Mouse (Mus musculus) limb, embryonic 15.5 days (tissue): ENCODE data around the gene Rhbdd2. TPM values are rescaled to one million over a fixed set of nuclear protein-coding genes. Genes with fewer than 3 reads are reported as not detected.

Experiments used
- ATAC-seq: fragments of 200-750 bp; cut with Nextera tagmentation; 2 replicates; pipeline ENCODE4 v1.8.0; 2017; ENCODE audit warnings: low read depth, moderate TSS enrichment; ENCODE audit not compliant: insufficient number of reproducible peaks, low FRiP score, low TSS enrichment
- H3K27ac ChIP-seq: fragments of 300-500 bp; sonication (generic); 2 replicates; pipeline ENCODE4 v1.5.1; 2015; ENCODE audit warnings: moderate library complexity, mild to moderate bottlenecking, inconsistent platforms
- H3K27me3 ChIP-seq: fragments of 300-500 bp; sonication (generic); 2 replicates; pipeline ENCODE4 v1.6.1; 2015; ENCODE audit warnings: inconsistent platforms
- H3K36me3 ChIP-seq: fragments of 300-500 bp; sonication (generic); 2 replicates; pipeline ENCODE4 v1.6.1; 2015; ENCODE audit warnings: inconsistent platforms
- H3K4me1 ChIP-seq: fragments of 300-500 bp; sonication (generic); 2 replicates; pipeline ENCODE4 v1.6.1; 2015; ENCODE audit warnings: inconsistent platforms
- H3K4me2 ChIP-seq: fragments of 300-500 bp; sonication (generic); 2 replicates; pipeline ENCODE4 v1.6.1; 2015; ENCODE audit warnings: mild to moderate bottlenecking, inconsistent platforms
- H3K4me3 ChIP-seq: fragments of 300-500 bp; sonication (generic); 2 replicates; pipeline ENCODE4 v1.5.1; 2015; ENCODE audit warnings: mild to moderate bottlenecking, inconsistent platforms
- H3K9ac ChIP-seq: fragments of 300-500 bp; sonication (generic); 2 replicates; pipeline ENCODE4 v1.6.1; 2015; ENCODE audit warnings: inconsistent platforms
- H3K9me3 ChIP-seq: fragments of 300-500 bp; sonication (generic); 2 replicates; pipeline ENCODE4 v1.6.1; 2016; ENCODE audit warnings: inconsistent platforms
- WGBS: fragments of 180-500 bp; shearing (Covaris S2); methylation state at CpG from one replicate; pipeline ENCODE4 v1.1.7; 2015; 5-methylcytosine and 5-hydroxymethylcytosine counted together
- polyA plus RNA-seq: library from polyadenylated mRNA; unstranded; fragments of >200 nt; fragmentation: Nextera tagmentation; extraction: Ambion mirVana; gene quantifications from 2 replicates; pipeline ENCODE4 v1.2.1, GENCODE M21; 2015

Rhbdd2 gene
- polyA plus RNA-seq, 1 experiment from 2014 or later: 33.4 TPM

GRCm38 (mm10) chr5:135670881-135671280, 38.5 kb downstream of the Rhbdd2 start:
- Histone ChIP-seq H3K4me3 (no peak overlapping the region), H3K9me3 (no peaks in the 10 kb centered on the region), H3K36me3 (no peaks in the 10 kb centered on the region), H3K27me3 (no peaks in the 10 kb centered on the region), H3K4me1 (peaks cover 17% of the 10 kb centered on the region), H3K27ac (no peak overlapping the region), H3K4me2 (no peak overlapping the region), H3K9ac (no peak overlapping the region)
- no peak for ATAC-seq
- WGBS: 62% methylated on average over 2 of the region's 2 CpGs

- H3K4me3 ChIP-seq: no peak overlapping the region
- H3K4me1 ChIP-seq: peaks cover 17% of the 10 kb centered on the region
- no peak overlapping the region for H3K27ac ChIP-seq
- H3K9me3 ChIP-seq: no peaks in the 10 kb centered on the region
- WGBS: 65% methylated on average over 4 of the region's 4 CpGs
- H3K4me2 ChIP-seq: no peak overlapping the region
- no peaks in the 10 kb centered on the region for H3K27me3 ChIP-seq
- H3K9ac ChIP-seq: no peak overlapping the region
- no peaks in the 10 kb centered on the region for H3K36me3 ChIP-seq
- ATAC-seq: no peak
Measured at GRCm38 (mm10) chr5:135672509-135672908, 40.1 kb downstream of the Rhbdd2 start.

GRCm38 (mm10) chr5:135672980-135673379, 40.6 kb downstream of the Rhbdd2 start:
- ATAC-seq: no peak
- no peaks in the 10 kb centered on the region for H3K9me3 ChIP-seq
- H3K4me3 ChIP-seq: no peak overlapping the region
- peaks cover 17% of the 10 kb centered on the region for H3K4me1 ChIP-seq
- H3K36me3 ChIP-seq: no peaks in the 10 kb centered on the region
- H3K27ac ChIP-seq: no peak overlapping the region
- H3K4me2 ChIP-seq: no peak overlapping the region
- no peak overlapping the region for H3K9ac ChIP-seq
- H3K27me3 ChIP-seq: no peaks in the 10 kb centered on the region
- WGBS: 60% methylated on average over 5 of the region's 5 CpGs

GRCm38 (mm10) chr5:135674349-135674775, 41.9 kb downstream of the Rhbdd2 start:
- Histone ChIP-seq H3K4me3 (no peak overlapping the region), H3K4me1 (peaks cover 17% of the 10 kb centered on the region), H3K4me2 (no peak overlapping the region), H3K9ac (no peak overlapping the region), H3K27me3 (no peaks in the 10 kb centered on the region), H3K36me3 (no peaks in the 10 kb centered on the region), H3K9me3 (no peaks in the 10 kb centered on the region), H3K27ac (no peak overlapping the region)
- no peak for ATAC-seq
- WGBS: 37% methylated on average over 3 of the region's 3 CpGs

- Histone ChIP-seq H3K9me3 (no peaks in the 10 kb centered on the region), H3K9ac (no peak overlapping the region), H3K4me1 (peaks cover 14% of the 10 kb centered on the region), H3K4me3 (no peak overlapping the region), H3K36me3 (no peaks in the 10 kb centered on the region), H3K27me3 (no peaks in the 10 kb centered on the region), H3K27ac (no peak overlapping the region), H3K4me2 (peak overlapping the region; percentile 30; the same call in 1 of the 2 replicates)
- no peak for ATAC-seq
- WGBS: 3% methylated on average over 11 of the region's 11 CpGs
Measured at GRCm38 (mm10) chr5:135674821-135675220, 42.4 kb downstream of the Rhbdd2 start.

- H3K4me1 ChIP-seq: peaks cover 12% of the 10 kb centered on the region
- H3K4me3 ChIP-seq: no peak overlapping the region
- H3K9me3 ChIP-seq: no peaks in the 10 kb centered on the region
- ATAC-seq: no peak
- H3K9ac ChIP-seq: no peak overlapping the region
- no peaks in the 10 kb centered on the region for H3K36me3 ChIP-seq
- H3K4me2 ChIP-seq: no peak overlapping the region
- 80% methylated on average over 3 of the region's 3 CpGs for WGBS
- H3K27me3 ChIP-seq: no peaks in the 10 kb centered on the region
- H3K27ac ChIP-seq: no peak overlapping the region
Measured at GRCm38 (mm10) chr5:135676696-135677095, 44.3 kb downstream of the Rhbdd2 start.

GRCm38 (mm10) chr5:135677251-135677650, 44.8 kb downstream of the Rhbdd2 start:
- H3K4me2 ChIP-seq: no peak overlapping the region
- no peaks in the 10 kb centered on the region for H3K27me3 ChIP-seq
- 64% methylated on average over 2 of the region's 2 CpGs for WGBS
- no peak overlapping the region for H3K27ac ChIP-seq
- H3K4me1 ChIP-seq: peaks cover 12% of the 10 kb centered on the region
- no peak for ATAC-seq
- no peak overlapping the region for H3K9ac ChIP-seq
- no peaks in the 10 kb centered on the region for H3K9me3 ChIP-seq
- no peaks in the 10 kb centered on the region for H3K36me3 ChIP-seq
- no peak overlapping the region for H3K4me3 ChIP-seq

GRCm38 (mm10) chr5:135678481-135678880, 46.1 kb downstream of the Rhbdd2 start:
- no peak for ATAC-seq
- Histone ChIP-seq H3K4me3 (no peak overlapping the region), H3K27ac (no peak overlapping the region), H3K9me3 (no peaks in the 10 kb centered on the region), H3K36me3 (no peaks in the 10 kb centered on the region), H3K4me1 (peaks cover 12% of the 10 kb centered on the region), H3K27me3 (no peaks in the 10 kb centered on the region), H3K9ac (no peak overlapping the region), H3K4me2 (no peak overlapping the region)
- 94% methylated on average over 6 of the region's 6 CpGs for WGBS

- Histone ChIP-seq H3K27ac (no peak overlapping the region), H3K4me3 (no peak overlapping the region), H3K4me2 (no peak overlapping the region), H3K9ac (no peak overlapping the region), H3K4me1 (no peaks in the 10 kb centered on the region), H3K9me3 (no peaks in the 10 kb centered on the region), H3K27me3 (no peaks in the 10 kb centered on the region), H3K36me3 (no peaks in the 10 kb centered on the region)
- WGBS: 67% methylated on average over 6 of the region's 6 CpGs
- no peak for ATAC-seq
Measured at GRCm38 (mm10) chr5:135680967-135681545, 48.6 kb downstream of the Rhbdd2 start.

GRCm38 (mm10) chr5:135682009-135682408, 49.6 kb downstream of the Rhbdd2 start:
- Histone ChIP-seq H3K4me2 (no peak overlapping the region), H3K9ac (no peak overlapping the region), H3K27me3 (no peaks in the 10 kb centered on the region), H3K36me3 (no peaks in the 10 kb centered on the region), H3K4me3 (no peak overlapping the region), H3K27ac (no peak overlapping the region), H3K4me1 (no peaks in the 10 kb centered on the region), H3K9me3 (no peaks in the 10 kb centered on the region)
- no peak for ATAC-seq
- 92% methylated on average over 5 of the region's 5 CpGs for WGBS

GRCm38 (mm10) chr5:135682942-135683570, 50.6 kb downstream of the Rhbdd2 start:
- 85% methylated on average over 12 of the region's 12 CpGs for WGBS
- ATAC-seq: no peak
- H3K36me3 ChIP-seq: no peaks in the 10 kb centered on the region

GRCm38 (mm10) chr5:135690401-135690800, 58.0 kb downstream of the Rhbdd2 start:
- no peaks in the 10 kb centered on the region for H3K27me3 ChIP-seq
- H3K4me2 ChIP-seq: peak overlapping the region; percentile 92
- no peaks in the 10 kb centered on the region for H3K9me3 ChIP-seq
- ATAC-seq: no peak
- H3K9ac ChIP-seq: no peak overlapping the region
- H3K27ac ChIP-seq: no peak overlapping the region
- WGBS: 86% methylated on average over 5 of the region's 5 CpGs
- H3K4me1 ChIP-seq: peaks cover 20% of the 10 kb centered on the region
- H3K36me3 ChIP-seq: no peaks in the 10 kb centered on the region
- no peak overlapping the region for H3K4me3 ChIP-seq

More at GRCm38 (mm10) chr5:135682942-135683570, 50.6 kb downstream of the Rhbdd2 start:
- Histone ChIP-seq H3K27ac (no peak overlapping the region), H3K4me1 (no peaks in the 10 kb centered on the region), H3K4me3 (no peak overlapping the region), H3K9me3 (no peaks in the 10 kb centered on the region), H3K9ac (no peak overlapping the region), H3K4me2 (no peak overlapping the region), H3K27me3 (no peaks in the 10 kb centered on the region)
